Mouse (Mus musculus): ENCODE measurements around the gene Pole4.

GRCm38 (mm10) chr6:82736626-82737600, 31.7 kb upstream of the Pole4 start:
- TF ChIP-seq FLI1 (IDR thresholded peaks at IDR 0.05; ENCODE audit: low read length) (no peak), GATA1 (IDR thresholded peaks at IDR 0.05; ENCODE audit: borderline replicate concordance, low read length) (no peak)
